Comparison of ENCODE assay signal across 8 mouse cellular contexts in genomic region chr14:101378965-101379662, GRCm38 (mm10).
A peak's percentile ranks its signal among the peaks of the same experiment; 100 is the strongest.
DNase-seq lines count a peak whose midpoint lies in the region; ATAC-seq and TF ChIP-seq lines count a peak whose summit lies in the region.

No protein-coding gene starts in this region.

- H3K27ac ChIP-seq in forebrain, embryonic 10.5 days = peak overlapping the region; percentile 80
- H3K27ac ChIP-seq in heart, embryonic 14.5 days (replicated peaks in 1 of 2; ENCODE audit: control insufficient read depth in 1 of 2, insufficient read depth in 1 of 2, low read depth in 2 of 2, low read length in 2 of 2) = no peak overlapping the region
- no peak overlapping the region for H3K27ac ChIP-seq in liver, embryonic 11.5 days (ENCODE audit: low read depth, low read length)
- H3K27ac ChIP-seq in neural tube, embryonic 12.5 days = no peak overlapping the region

- H3K9ac ChIP-seq in heart, embryonic 14.5 days (ENCODE audit: low read length) = no peak overlapping the region
- H3K9ac ChIP-seq in liver, embryonic 11.5 days (ENCODE audit: low read depth, low read length) = no peak overlapping the region
- peak overlapping the region; percentile 22; the same call in 1 of the 2 replicates for H3K9ac ChIP-seq in neural tube, embryonic 12.5 days

- no peak for ATAC-seq in heart, embryonic 14.5 days (ENCODE audit: insufficient number of reproducible peaks, insufficient read depth, low FRiP score, low read depth)
- 0 out of 2 replicates have a peak, but pooled peaks have one; percentile 60 for ATAC-seq in liver, embryonic 11.5 days (replicated peaks; ENCODE audit: low FRiP score)
- ATAC-seq in neural tube, embryonic 12.5 days (ENCODE audit: low FRiP score, low read depth) = peak; percentile 84

- H3K4me1 ChIP-seq in forebrain, embryonic 10.5 days = peaks cover 16% of the 10 kb centered on the region
- peaks cover 9 to 21% of the 10 kb centered on the region in 2 experiments for H3K4me1 ChIP-seq in heart, embryonic 14.5 days (ENCODE audit: control insufficient read depth in 2 of 2, insufficient read depth in 2 of 2, low read length in 2 of 2)
- no peaks in the 10 kb centered on the region for H3K4me1 ChIP-seq in liver, embryonic 11.5 days (replicated peaks; ENCODE audit: control insufficient read depth, insufficient read depth, low read length)
- no peaks in the 10 kb centered on the region for H3K4me1 ChIP-seq in neural tube, embryonic 12.5 days

- H3K4me2 ChIP-seq in heart, embryonic 14.5 days (ENCODE audit: low read length) = peak overlapping the region; percentile 45
- peak overlapping the region; percentile 33; the same call in 1 of the 2 replicates for H3K4me2 ChIP-seq in liver, embryonic 11.5 days
- H3K4me2 ChIP-seq in neural tube, embryonic 12.5 days (replicated peaks) = peak overlapping the region; percentile 57

- no peaks in the 10 kb centered on the region for H3K9me3 ChIP-seq in forebrain, embryonic 10.5 days
- H3K9me3 ChIP-seq in heart, embryonic 14.5 days (ENCODE audit: control insufficient read depth, low read length) = no peaks in the 10 kb centered on the region
- no peaks in the 10 kb centered on the region for H3K9me3 ChIP-seq in liver, embryonic 11.5 days (ENCODE audit: control insufficient read depth, low read length)
- no peaks in the 10 kb centered on the region for H3K9me3 ChIP-seq in neural tube, embryonic 12.5 days

- H3K27me3 ChIP-seq in forebrain, embryonic 10.5 days (ENCODE audit: poor library complexity, severe bottlenecking) = peaks cover 15% of the 10 kb centered on the region; the same call in 1 of the 2 replicates
- H3K27me3 ChIP-seq in heart, embryonic 14.5 days (ENCODE audit: control insufficient read depth, insufficient read depth, low read length) = no peaks in the 10 kb centered on the region
- H3K27me3 ChIP-seq in liver, embryonic 11.5 days (replicated peaks; ENCODE audit: control insufficient read depth, insufficient read depth, low read length) = no peaks in the 10 kb centered on the region
- no peaks in the 10 kb centered on the region for H3K27me3 ChIP-seq in neural tube, embryonic 12.5 days (replicated peaks)

- DNase-seq in CD4-positive helper T cell, adult 2 months (ENCODE audit: low read depth, low spot score) = peak; percentile 6
- DNase-seq in brain, embryonic 14.5 days (ENCODE audit: low read depth) = peak; percentile 94
- peak; percentile 82 for DNase-seq in forebrain, embryonic 10.5 days (ENCODE audit: extremely low spot score, low spot score)
- peak; percentile 86 for DNase-seq in kidney, postnatal 10 days
- peak; percentile 60 for DNase-seq in liver, embryonic 11.5 days (ENCODE audit: low spot score)
- peak; percentile 20 for DNase-seq in thymus, postnatal 14 days

- peak overlapping the region; percentile 46 for H3K4me3 ChIP-seq in forebrain, embryonic 10.5 days
- H3K4me3 ChIP-seq in heart, embryonic 14.5 days (ENCODE audit: control insufficient read depth in 1 of 2, insufficient read depth in 1 of 2, low read depth in 1 of 2, low read length in 2 of 2) = peak overlapping the region in 1 of 2 experiments; percentile 28; a peak in 2 of 4 replicates
- H3K4me3 ChIP-seq in liver, embryonic 11.5 days (ENCODE audit: low read depth, low read length) = no peak overlapping the region
- no peak overlapping the region for H3K4me3 ChIP-seq in neural tube, embryonic 12.5 days

- no peak for TF ChIP-seq POLR2A in brain, embryonic 14.5 days (IDR thresholded peaks at IDR 0.05; ENCODE audit: borderline replicate concordance, extremely low read depth, insufficient read depth, insufficient read length, poor library complexity, severe bottlenecking)

- 25% methylated on average over 21 of the region's 21 CpGs for WGBS in forebrain, embryonic 10.5 days
- WGBS in heart, embryonic 14.5 days = 32% methylated on average over 21 of the region's 21 CpGs
- WGBS in liver, embryonic 11.5 days = 32% methylated on average over 21 of the region's 21 CpGs
- WGBS in neural tube, embryonic 12.5 days = 23% methylated on average over 21 of the region's 21 CpGs

- peak; percentile 98 for TF ChIP-seq CTCF in brain, embryonic 14.5 days (IDR thresholded peaks at IDR 0.05; ENCODE audit: borderline replicate concordance, extremely low read depth, insufficient read depth, insufficient read length)

- no peaks in the 10 kb centered on the region for H3K36me3 ChIP-seq in forebrain, embryonic 10.5 days (replicated peaks)
- H3K36me3 ChIP-seq in heart, embryonic 14.5 days (ENCODE audit: control insufficient read depth, insufficient read depth, low read length) = no peaks in the 10 kb centered on the region
- H3K36me3 ChIP-seq in liver, embryonic 11.5 days (ENCODE audit: control insufficient read depth, insufficient read depth, low read length) = no peaks in the 10 kb centered on the region
- H3K36me3 ChIP-seq in neural tube, embryonic 12.5 days = no peaks in the 10 kb centered on the region

Comparison
In these comparisons a context has a peak if more than half of its experiments do, and no peak if none do; other contexts are left out.
1. DNase-seq: peak in every context shown above with its lines; median percentile 94 in brain, embryonic 14.5 days; 86 in kidney, postnatal 10 days; 82 in forebrain, embryonic 10.5 days; 60 in liver, embryonic 11.5 days; 20 in thymus, postnatal 14 days; 6 in CD4-positive helper T cell, adult 2 months.